Mouse (Mus musculus) G1E (cell line): ENCODE results near the gene Kctd11. TPM values are rescaled to one million over a fixed set of nuclear protein-coding genes. Genes with fewer than 3 reads are reported as not detected.

ENCODE experiments used
- ATAC-seq: 2 replicates; pipeline ENCODE4 v1.8.0; 2016; ENCODE audit warnings: mild to moderate bottlenecking; ENCODE audit not compliant: insufficient number of reproducible peaks, poor library complexity, low FRiP score, severe bottlenecking; ENCODE audit errors: extremely low read depth
- DNase-seq: peaks from one replicate; pipeline ENCODE4 v3.0.0; 2012; ENCODE audit warnings: low spot score
- H3K27me3 ChIP-seq: 2 replicates; pipeline ENCODE4 v1.6.1; 2012; ENCODE audit warnings: mild to moderate bottlenecking, low read length, inconsistent platforms; ENCODE audit not compliant: insufficient read depth
- H3K36me3 ChIP-seq: replicated peaks from 2 replicates; pipeline ENCODE3; 2012; ENCODE audit warnings: mild to moderate bottlenecking, inconsistent platforms
- H3K4me1 ChIP-seq: 2 replicates; pipeline ENCODE4 v1.6.1; 2012; ENCODE audit warnings: low read depth, low read length, inconsistent platforms, mixed read lengths; ENCODE audit not compliant: insufficient read depth
- H3K4me3 ChIP-seq: 2 replicates; pipeline ENCODE4 v1.5.1; 2012; ENCODE audit warnings: low read depth, mild to moderate bottlenecking, inconsistent platforms, low read length, moderate library complexity, mixed read lengths
- H3K9me3 ChIP-seq: replicated peaks from 2 replicates; pipeline ENCODE4 v1.6.1; 2012; ENCODE audit warnings: inconsistent platforms
- CTCF ChIP-seq: IDR thresholded peaks from 2 replicates; pipeline ENCODE4 v1.5.1; 2012; ENCODE audit warnings: low read depth, low read length, inconsistent platforms, mixed read lengths
- GATA1 ChIP-seq: IDR thresholded peaks from 2 replicates; pipeline ENCODE4 v1.6.1; 2012; ENCODE audit warnings: borderline replicate concordance, low read length, inconsistent platforms, mixed read lengths
- GATA2 ChIP-seq: IDR thresholded peaks from 2 replicates; pipeline ENCODE4 v1.6.1; 2012; ENCODE audit warnings: low read depth, low read length, inconsistent platforms, borderline replicate concordance
- POLR2AphosphoS5 ChIP-seq: IDR thresholded peaks from 2 replicates; pipeline ENCODE4 v1.6.1; 2012; ENCODE audit warnings: low read depth, low read length, inconsistent platforms; ENCODE audit not compliant: insufficient replicate concordance
- TAL1 ChIP-seq: conservative IDR thresholded peaks from 2 replicates; pipeline ENCODE4 v1.6.1; 2012; ENCODE audit warnings: low read depth, low read length, inconsistent platforms, mixed read lengths
- polyA plus RNA-seq: library from polyadenylated mRNA; stranded (reverse); fragments of >175 nt; gene quantifications from 2 replicates; pipeline ENCODE4 v1.2.3, GENCODE M21; 2012
- total RNA-seq, 2 experiments: library from RNA; stranded (forward) in 1 of 2; stranded (reverse) in 1 of 2; fragments of 200-1000 nt in 1 of 2; fragments of >200 nt in 1 of 2; fragmentation: Nextera tagmentation in 1 of 2; gene quantifications; 2 replicates each; pipeline ENCODE4 v1.2.3; 2014 to 2017

Gene Kctd11
- total and polyA plus RNA-seq, 3 experiments: 0.39 to 0.90 (median 0.55) TPM

DNA sequence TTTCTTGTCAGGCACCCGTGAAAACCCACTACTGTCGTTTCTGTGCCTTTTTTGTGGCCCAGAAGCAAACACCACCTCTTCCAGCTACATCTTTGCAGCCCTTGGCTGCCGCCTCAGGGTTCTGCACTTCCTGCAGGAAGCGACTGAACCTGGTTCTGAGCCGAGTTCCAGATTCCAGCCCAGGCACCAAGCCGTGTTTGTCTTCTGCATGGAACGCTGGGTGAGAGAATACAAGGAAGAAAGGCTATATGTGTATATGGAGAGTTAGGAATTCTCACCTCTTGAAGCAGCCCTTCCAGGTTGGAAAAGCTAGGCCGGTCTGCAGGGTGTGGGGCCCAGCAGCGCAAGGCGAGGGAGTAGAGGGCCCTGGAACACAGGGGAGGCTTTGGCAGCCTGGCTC, 26.5 kb downstream of the Kctd11 start:
- DNase-seq (no peak), ATAC-seq (no peak)
- Histone ChIP-seq H3K27me3 (peaks cover 21% of the 10 kb centered on the region), H3K4me1 (peaks cover 71% of the 10 kb centered on the region), H3K9me3 (no peaks in the 10 kb centered on the region), H3K36me3 (peaks cover 36% of the 10 kb centered on the region), H3K4me3 (peak overlapping the region; percentile 59; the same call in 1 of the 2 replicates)
- TF ChIP-seq CTCF (no peak), POLR2AphosphoS5 (no peak), GATA2 (no peak), GATA1 (no peak), TAL1 (no peak)

DNA sequence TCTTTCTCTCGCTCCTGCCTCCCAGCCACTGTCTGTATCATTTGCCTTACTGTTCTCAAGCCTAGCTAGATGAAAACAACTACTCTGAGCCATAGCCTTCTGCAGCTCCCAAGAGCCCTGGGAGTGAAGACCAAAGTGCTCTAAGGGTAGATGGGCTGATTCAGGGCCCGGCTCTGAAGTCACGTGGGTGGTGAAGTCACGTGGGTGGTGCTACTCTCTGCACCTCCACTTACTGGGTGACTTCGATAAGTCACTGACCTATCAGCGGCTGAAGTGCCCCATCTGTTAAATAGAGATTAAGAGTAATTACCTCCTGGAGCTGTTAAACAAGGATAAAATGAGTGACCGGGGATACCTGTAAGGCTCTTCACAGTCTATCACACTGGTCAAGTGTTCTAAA, 27.2 kb downstream of the Kctd11 start:
- Histone ChIP-seq H3K36me3 (peaks cover 43% of the 10 kb centered on the region), H3K9me3 (no peaks in the 10 kb centered on the region), H3K27me3 (peaks cover 18% of the 10 kb centered on the region), H3K4me1 (peaks cover 73% of the 10 kb centered on the region), H3K4me3 (peak overlapping the region; percentile 67; the same call in 1 of the 2 replicates)
- ATAC-seq (peak; percentile 89), DNase-seq (peak; percentile 95)
- TF ChIP-seq CTCF (no peak), TAL1 (peak; percentile 96)

DNA sequence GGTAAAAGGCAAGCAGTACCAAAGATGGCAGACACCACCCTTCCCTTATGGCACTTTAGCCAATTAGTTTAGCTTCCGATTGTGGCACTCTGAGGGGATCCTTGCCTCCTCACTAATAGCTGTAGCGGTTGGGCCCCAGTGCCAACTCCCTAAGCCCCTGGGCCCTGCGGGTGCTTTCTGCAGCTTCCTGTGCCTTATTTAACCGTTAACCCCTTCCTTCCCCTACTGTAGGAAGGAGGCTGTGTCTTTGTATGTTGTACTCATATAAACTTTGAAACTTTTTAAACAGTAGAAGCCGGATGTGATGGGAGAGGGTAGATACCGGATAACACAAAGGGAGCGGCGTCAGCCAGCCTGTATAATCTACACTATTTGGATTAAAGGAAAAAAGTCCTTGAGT, 30.5 kb downstream of the Kctd11 start:
- Histone ChIP-seq H3K36me3 (peaks cover 61% of the 10 kb centered on the region), H3K9me3 (no peaks in the 10 kb centered on the region)
- TF ChIP-seq TAL1: no peak
- no peak for TF ChIP-seq GATA1
- no peak for TF ChIP-seq CTCF
- TF ChIP-seq GATA2: no peak
- TF ChIP-seq POLR2AphosphoS5: no peak

DNA sequence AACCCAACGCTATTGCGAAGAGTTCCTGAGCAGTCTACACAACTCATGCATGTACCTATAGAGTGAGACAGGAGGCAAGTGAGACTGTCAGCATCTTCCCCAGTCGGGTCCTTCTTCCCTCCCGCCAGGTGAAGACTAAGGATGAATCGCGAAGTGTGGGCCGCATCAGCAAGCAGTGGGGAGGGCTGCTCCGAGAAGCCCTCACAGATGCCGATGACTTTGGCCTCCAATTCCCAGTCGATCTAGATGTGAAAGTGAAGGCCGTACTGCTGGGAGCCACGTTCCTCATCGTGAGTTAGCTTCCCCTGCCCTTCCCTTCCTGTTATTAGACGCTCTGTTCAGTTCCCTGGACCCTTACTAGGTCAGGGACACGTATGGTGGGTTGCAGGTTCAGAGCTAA, 31.3 kb downstream of the Kctd11 start:
- no peak for TF ChIP-seq CTCF
- TF ChIP-seq GATA1: no peak
- no peak for TF ChIP-seq TAL1
- Histone ChIP-seq H3K36me3 (peaks cover 61% of the 10 kb centered on the region), H3K4me3 (no peak overlapping the region), H3K9me3 (no peaks in the 10 kb centered on the region), H3K27me3 (no peaks in the 10 kb centered on the region), H3K4me1 (peaks cover 88% of the 10 kb centered on the region)
- no peak for ATAC-seq
- DNase-seq: no peak

More for the DNA sequence above, 30.5 kb downstream of the Kctd11 start:
- Histone ChIP-seq H3K4me1 (peaks cover 89% of the 10 kb centered on the region), H3K4me3 (no peak overlapping the region), H3K27me3 (no peaks in the 10 kb centered on the region)
- DNase-seq: no peak
- ATAC-seq: no peak

DNA sequence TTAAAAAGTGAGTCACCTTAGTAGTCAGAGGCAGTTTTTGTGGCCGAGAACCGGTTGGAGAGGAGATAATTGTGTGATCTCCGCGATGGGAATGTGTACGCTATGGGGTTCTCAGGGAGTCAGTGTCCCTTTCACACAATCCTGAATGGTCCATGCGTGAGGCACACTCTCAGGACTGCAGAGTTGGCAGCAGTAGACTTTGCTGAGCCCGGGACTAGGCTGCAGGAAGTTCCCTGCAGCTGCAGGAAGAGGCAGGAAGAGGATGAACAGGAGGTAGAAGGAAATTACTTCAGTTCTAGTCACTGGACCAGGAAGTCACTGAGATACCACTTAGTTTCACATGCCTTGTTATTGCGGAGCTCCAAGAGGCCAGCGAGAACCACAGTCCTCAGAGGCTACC, 32.1 kb downstream of the Kctd11 start:
- H3K4me1 ChIP-seq: peaks cover 80% of the 10 kb centered on the region
- no peaks in the 10 kb centered on the region for H3K9me3 ChIP-seq
- TF ChIP-seq POLR2AphosphoS5: no peak
- no peak for TF ChIP-seq GATA2
- TF ChIP-seq CTCF: no peak
- TF ChIP-seq GATA1: no peak
- TF ChIP-seq TAL1: no peak
- no peak for DNase-seq
- H3K36me3 ChIP-seq: peaks cover 61% of the 10 kb centered on the region
- no peaks in the 10 kb centered on the region for H3K27me3 ChIP-seq
- no peak for ATAC-seq
- H3K4me3 ChIP-seq: no peak overlapping the region

DNA sequence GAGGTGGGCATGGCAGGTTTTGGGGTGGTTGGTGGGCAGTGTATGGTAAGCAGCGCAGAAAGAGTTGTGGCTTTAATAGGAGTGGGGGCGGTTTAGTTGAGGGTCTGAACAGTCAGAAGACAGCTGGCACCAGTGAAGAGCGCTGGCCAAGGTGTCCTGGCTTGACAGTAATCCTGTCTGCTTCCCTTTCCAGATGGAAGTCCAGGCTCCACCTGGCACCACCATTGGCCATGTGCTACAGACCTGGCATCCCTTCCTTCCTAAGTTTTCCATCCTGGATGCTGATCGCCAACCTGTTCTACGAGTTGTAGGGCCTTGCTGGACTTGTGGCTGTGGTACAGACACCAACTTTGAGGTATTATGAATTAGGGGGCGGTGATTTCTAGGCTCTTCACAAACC, 33.2 kb downstream of the Kctd11 start:
- TF ChIP-seq CTCF (no peak), POLR2AphosphoS5 (no peak), GATA2 (no peak), GATA1 (no peak), TAL1 (no peak)
- peak overlapping the region; percentile 78; the same call in 1 of the 2 replicates for H3K4me3 ChIP-seq
- ATAC-seq (no peak), DNase-seq (no peak)
- peaks cover 72% of the 10 kb centered on the region for H3K4me1 ChIP-seq
- peaks cover 58% of the 10 kb centered on the region for H3K36me3 ChIP-seq
- H3K27me3 ChIP-seq: no peaks in the 10 kb centered on the region
- H3K9me3 ChIP-seq: no peaks in the 10 kb centered on the region
